Mouse (Mus musculus) forebrain, embryonic 13.5 days (tissue): ENCODE measurements around the gene Camk1d. TPM values are rescaled to one million over a fixed set of nuclear protein-coding genes. Genes with fewer than 3 reads are reported as not detected.

Source experiments
- ATAC-seq: fragments of 200-750 bp; cut with Nextera tagmentation; 2 replicates; pipeline ENCODE4 v1.8.0; 2017
- H3K27ac ChIP-seq: fragments of 300-500 bp; sonication (generic); 2 replicates; pipeline ENCODE4 v1.5.1; 2015; ENCODE audit warnings: inconsistent platforms, mild to moderate bottlenecking, moderate library complexity
- H3K27me3 ChIP-seq: fragments of 300-500 bp; sonication (generic); 2 replicates; pipeline ENCODE4 v1.6.1; 2015; ENCODE audit warnings: mild to moderate bottlenecking, inconsistent platforms
- H3K36me3 ChIP-seq: fragments of 300-500 bp; sonication (generic); 2 replicates; pipeline ENCODE4 v1.6.1; 2015; ENCODE audit warnings: mild to moderate bottlenecking, inconsistent platforms; ENCODE audit not compliant: poor library complexity, severe bottlenecking
- H3K4me1 ChIP-seq: fragments of 300-500 bp; sonication (generic); 2 replicates; pipeline ENCODE4 v1.6.1; 2015; ENCODE audit warnings: inconsistent platforms
- H3K4me2 ChIP-seq: fragments of 300-500 bp; sonication (generic); 2 replicates; pipeline ENCODE4 v1.6.1; 2015; ENCODE audit warnings: inconsistent platforms, mild to moderate bottlenecking, moderate library complexity
- H3K4me3 ChIP-seq: fragments of 300-500 bp; sonication (generic); 2 replicates; pipeline ENCODE4 v1.5.1; 2015; ENCODE audit warnings: mild to moderate bottlenecking, inconsistent platforms
- H3K9ac ChIP-seq: fragments of 300-500 bp; sonication (generic); 2 replicates; pipeline ENCODE4 v1.6.1; 2015; ENCODE audit warnings: mild to moderate bottlenecking, inconsistent platforms
- H3K9me3 ChIP-seq: fragments of 300-500 bp; sonication (generic); replicated peaks from 2 replicates; pipeline ENCODE4 v1.6.1; 2016; ENCODE audit warnings: inconsistent platforms
- WGBS: fragments of 180-500 bp; shearing (Covaris S2); methylation state at CpG from one replicate; pipeline ENCODE4 v1.1.7; 2015; 5-methylcytosine and 5-hydroxymethylcytosine counted together
- polyA plus RNA-seq: library from polyadenylated mRNA; unstranded; fragments of >200 nt; fragmentation: Nextera tagmentation; extraction: Ambion mirVana; gene quantifications from 2 replicates; pipeline ENCODE4 v1.2.1, GENCODE M21; 2015

Camk1d gene
- polyA plus RNA-seq, 1 experiment from 2014 or later = 2.8 TPM

- Histone ChIP-seq H3K4me3 (no peak overlapping the region), H3K27me3 (no peaks in the 10 kb centered on the region), H3K4me1 (peaks cover 9% of the 10 kb centered on the region), H3K9ac (no peak overlapping the region), H3K9me3 (no peaks in the 10 kb centered on the region), H3K27ac (no peak overlapping the region), H3K36me3 (no peaks in the 10 kb centered on the region), H3K4me2 (no peak overlapping the region)
- WGBS = 90% methylated on average over 3 of the region's 3 CpGs
- ATAC-seq = no peak
These were observed 234.4 kb downstream of the Camk1d start for GRCm38 (mm10) chr2:5479886-5480285.

- no peaks in the 10 kb centered on the region for H3K27me3 ChIP-seq
- no peak overlapping the region for H3K9ac ChIP-seq
- H3K4me3 ChIP-seq = no peak overlapping the region
- H3K4me2 ChIP-seq = no peak overlapping the region
- H3K9me3 ChIP-seq = no peaks in the 10 kb centered on the region
- 87% methylated on average over 5 of the region's 5 CpGs for WGBS
- H3K4me1 ChIP-seq = peaks cover under 1% of the 10 kb centered on the region
- no peak overlapping the region for H3K27ac ChIP-seq
- no peak for ATAC-seq
- H3K36me3 ChIP-seq = no peaks in the 10 kb centered on the region
These were observed 235.6 kb downstream of the Camk1d start for GRCm38 (mm10) chr2:5478709-5479108.

- no peaks in the 10 kb centered on the region for H3K36me3 ChIP-seq
- H3K4me1 ChIP-seq = no peaks in the 10 kb centered on the region
- no peak overlapping the region for H3K4me2 ChIP-seq
- no peak overlapping the region for H3K9ac ChIP-seq
- H3K27me3 ChIP-seq = no peaks in the 10 kb centered on the region
- 96% methylated on average over 4 of the region's 4 CpGs for WGBS
- H3K4me3 ChIP-seq = no peak overlapping the region
- H3K9me3 ChIP-seq = no peaks in the 10 kb centered on the region
- no peak for ATAC-seq
- no peak overlapping the region for H3K27ac ChIP-seq
These were observed 236.1 kb downstream of the Camk1d start for GRCm38 (mm10) chr2:5478256-5478655.

GRCm38 (mm10) chr2:5477525-5477924 lies 236.8 kb downstream of the Camk1d start:
- no peak for ATAC-seq
- H3K27me3 ChIP-seq = no peaks in the 10 kb centered on the region
- 92% methylated on average over 1 of the region's 1 CpGs for whole genome bisulfite sequencing
- H3K9me3 ChIP-seq = no peaks in the 10 kb centered on the region
- no peak overlapping the region for H3K4me2 ChIP-seq
- H3K9ac ChIP-seq = no peak overlapping the region
- no peak overlapping the region for H3K27ac ChIP-seq
- no peak overlapping the region for H3K4me3 ChIP-seq
- no peaks in the 10 kb centered on the region for H3K4me1 ChIP-seq
- no peaks in the 10 kb centered on the region for H3K36me3 ChIP-seq

GRCm38 (mm10) chr2:5469366-5469941 lies 244.9 kb downstream of the Camk1d start:
- no peak overlapping the region for H3K9ac ChIP-seq
- H3K27ac ChIP-seq = no peak overlapping the region
- peaks cover 10% of the 10 kb centered on the region for H3K4me1 ChIP-seq
- WGBS = 54% methylated on average over 4 of the region's 4 CpGs
- no peak overlapping the region for H3K4me2 ChIP-seq
- no peaks in the 10 kb centered on the region for H3K36me3 ChIP-seq
- ATAC-seq = no peak
- H3K27me3 ChIP-seq = no peaks in the 10 kb centered on the region
- H3K9me3 ChIP-seq = no peaks in the 10 kb centered on the region
- no peak overlapping the region for H3K4me3 ChIP-seq

- H3K9me3 ChIP-seq = no peaks in the 10 kb centered on the region
- peaks cover 10% of the 10 kb centered on the region for H3K4me1 ChIP-seq
- WGBS = 49% methylated on average over 2 of the region's 2 CpGs
- no peak overlapping the region for H3K4me2 ChIP-seq
- no peak overlapping the region for H3K4me3 ChIP-seq
- no peak overlapping the region for H3K27ac ChIP-seq
- ATAC-seq = no peak; the same call in 1 of the 2 replicates
- no peaks in the 10 kb centered on the region for H3K27me3 ChIP-seq
- no peaks in the 10 kb centered on the region for H3K36me3 ChIP-seq
- H3K9ac ChIP-seq = no peak overlapping the region
These were observed 246.8 kb downstream of the Camk1d start for GRCm38 (mm10) chr2:5467537-5467936.

GRCm38 (mm10) chr2:5458671-5459235 lies 255.6 kb downstream of the Camk1d start:
- WGBS = 84% methylated on average over 16 of the region's 16 CpGs
- no peak overlapping the region for H3K27ac ChIP-seq

GRCm38 (mm10) chr2:5458075-5458494 lies 256.2 kb downstream of the Camk1d start:
- 90% methylated on average over 5 of the region's 5 CpGs for WGBS
- ATAC-seq = no peak
- no peak overlapping the region for H3K27ac ChIP-seq

More at GRCm38 (mm10) chr2:5458671-5459235, 255.6 kb downstream of the Camk1d start:
- Histone ChIP-seq H3K27me3 (no peaks in the 10 kb centered on the region), H3K9ac (no peak overlapping the region), H3K36me3 (no peaks in the 10 kb centered on the region), H3K4me2 (no peak overlapping the region), H3K4me1 (no peaks in the 10 kb centered on the region), H3K9me3 (no peaks in the 10 kb centered on the region), H3K4me3 (no peak overlapping the region)
- ATAC-seq = no peak

GRCm38 (mm10) chr2:5456108-5456507 lies 258.2 kb downstream of the Camk1d start:
- Histone ChIP-seq H3K27ac (no peak overlapping the region), H3K4me3 (no peak overlapping the region), H3K4me2 (no peak overlapping the region), H3K9me3 (no peaks in the 10 kb centered on the region), H3K36me3 (no peaks in the 10 kb centered on the region), H3K4me1 (no peaks in the 10 kb centered on the region), H3K27me3 (no peaks in the 10 kb centered on the region), H3K9ac (no peak overlapping the region)
- no peak for ATAC-seq
- 84% methylated on average over 2 of the region's 2 CpGs for WGBS

More at GRCm38 (mm10) chr2:5458075-5458494, 256.2 kb downstream of the Camk1d start:
- Histone ChIP-seq H3K27me3 (no peaks in the 10 kb centered on the region), H3K36me3 (no peaks in the 10 kb centered on the region), H3K4me1 (no peaks in the 10 kb centered on the region), H3K4me2 (no peak overlapping the region), H3K9ac (no peak overlapping the region), H3K4me3 (no peak overlapping the region), H3K9me3 (no peaks in the 10 kb centered on the region)

- no peak overlapping the region for H3K4me2 ChIP-seq
- H3K9me3 ChIP-seq = no peaks in the 10 kb centered on the region
- no peaks in the 10 kb centered on the region for H3K27me3 ChIP-seq
- no peaks in the 10 kb centered on the region for H3K36me3 ChIP-seq
- no peak overlapping the region for H3K4me3 ChIP-seq
- ATAC-seq = no peak
- 75% methylated on average over 9 of the region's 9 CpGs for WGBS
- H3K4me1 ChIP-seq = no peaks in the 10 kb centered on the region
- H3K27ac ChIP-seq = no peak overlapping the region
- H3K9ac ChIP-seq = no peak overlapping the region
These were observed 259.5 kb downstream of the Camk1d start for GRCm38 (mm10) chr2:5454830-5455229.

- 98% methylated on average over 2 of the region's 2 CpGs for WGBS
- H3K27ac ChIP-seq = no peak overlapping the region
- H3K36me3 ChIP-seq = no peaks in the 10 kb centered on the region
- no peak overlapping the region for H3K9ac ChIP-seq
- no peak overlapping the region for H3K4me3 ChIP-seq
- no peaks in the 10 kb centered on the region for H3K27me3 ChIP-seq
- no peak for ATAC-seq
- no peaks in the 10 kb centered on the region for H3K9me3 ChIP-seq
- H3K4me2 ChIP-seq = no peak overlapping the region
- H3K4me1 ChIP-seq = no peaks in the 10 kb centered on the region
These were observed 262.7 kb downstream of the Camk1d start for GRCm38 (mm10) chr2:5451654-5452053.

GRCm38 (mm10) chr2:5445357-5445756 lies 269.0 kb downstream of the Camk1d start:
- H3K36me3 ChIP-seq = no peaks in the 10 kb centered on the region
- WGBS = 83% methylated on average over 5 of the region's 5 CpGs
- H3K27me3 ChIP-seq = no peaks in the 10 kb centered on the region
- no peaks in the 10 kb centered on the region for H3K9me3 ChIP-seq
- no peaks in the 10 kb centered on the region for H3K4me1 ChIP-seq
- no peak overlapping the region for H3K27ac ChIP-seq
- H3K9ac ChIP-seq = no peak overlapping the region
- H3K4me2 ChIP-seq = no peak overlapping the region
- no peak for ATAC-seq
- H3K4me3 ChIP-seq = no peak overlapping the region

GRCm38 (mm10) chr2:5437690-5438089 lies 276.6 kb downstream of the Camk1d start:
- WGBS = 38% methylated on average over 2 of the region's 2 CpGs

More at GRCm38 (mm10) chr2:5437690-5438089, 276.6 kb downstream of the Camk1d start:
- no peak overlapping the region for H3K27ac ChIP-seq
- H3K9me3 ChIP-seq = no peaks in the 10 kb centered on the region
- H3K4me2 ChIP-seq = no peak overlapping the region
- H3K4me3 ChIP-seq = no peak overlapping the region
- no peak for ATAC-seq
- H3K9ac ChIP-seq = no peak overlapping the region
- no peaks in the 10 kb centered on the region for H3K36me3 ChIP-seq
- H3K4me1 ChIP-seq = 0 out of 2 replicates have a peak, but pooled peaks cover 4% of the 10 kb centered on the region
- no peaks in the 10 kb centered on the region for H3K27me3 ChIP-seq
